Mouse (Mus musculus): ENCODE measurements around the gene Esr1. TPM values are rescaled to one million over a fixed set of nuclear protein-coding genes. Genes with fewer than 3 reads are reported as not detected.
"Not testable (repeated sequence)": the region's sequence is repeated elsewhere in the genome, so short reads cannot be mapped to it uniquely, and the experiment has no call there.

Esr1 gene
- total RNA-seq, 2 experiments from 2014 or later = 30.6 to 46.5 TPM

DNA sequence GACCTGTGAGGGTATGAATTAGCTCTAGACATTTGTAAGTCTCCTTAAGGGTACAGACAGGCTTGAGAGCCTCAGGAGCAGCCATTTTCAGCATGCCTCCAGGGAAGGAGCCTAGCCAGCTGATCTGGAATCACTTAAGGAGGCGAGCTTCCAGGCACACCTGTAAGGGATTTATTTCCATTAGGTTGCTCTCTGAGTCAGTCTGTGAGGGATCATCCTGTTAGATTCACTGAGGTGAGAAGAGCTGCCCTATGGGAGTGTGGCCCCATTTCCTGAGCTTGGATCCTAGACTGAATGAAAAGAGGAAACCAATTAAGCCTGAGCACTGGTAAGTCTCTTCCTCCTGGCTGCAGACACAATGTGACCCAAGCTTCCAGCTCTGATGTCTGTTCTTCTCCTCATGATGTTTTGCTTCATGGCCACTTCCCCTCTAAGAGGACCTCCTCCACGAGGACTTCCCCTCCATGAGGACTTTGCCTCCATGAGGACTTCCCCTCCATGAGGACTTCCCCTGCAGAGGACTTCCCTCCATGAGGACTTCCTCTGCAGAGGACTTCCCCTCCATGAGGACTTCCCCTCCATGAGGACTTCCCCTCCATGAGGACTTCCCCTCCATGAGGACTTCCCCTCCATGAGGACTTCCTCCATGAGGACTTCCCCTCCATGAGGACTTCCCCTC lies 10.5 kb upstream of the Esr1 start:
- intact Hi-C loops (cut with DNase I) = no loop called here
- no peak overlapping the region for H3K27ac ChIP-seq
- DNase-seq = no peak
- H3K4me3 ChIP-seq = no peak overlapping the region
- no peak for TF ChIP-seq CTCF (IDR thresholded peaks at IDR 0.05)

DNA sequence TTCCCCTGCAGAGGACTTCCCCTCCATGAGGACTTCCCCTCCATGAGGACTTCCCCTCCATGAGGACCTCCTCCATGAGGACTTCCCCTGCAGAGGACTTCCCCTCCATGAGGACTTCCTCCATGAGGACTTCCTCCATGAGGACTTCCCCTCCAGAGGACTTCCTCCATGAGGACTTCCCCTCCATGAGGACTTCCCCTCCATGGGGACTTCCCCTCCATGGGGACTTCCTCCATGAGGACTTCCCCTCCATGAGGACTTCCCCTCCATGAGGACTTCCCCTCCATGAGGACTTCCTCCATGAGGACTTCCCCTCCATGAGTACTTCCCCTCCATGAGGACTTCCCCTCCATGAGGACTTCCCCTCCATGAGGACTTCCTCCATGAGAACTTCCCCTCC lies 9.8 kb upstream of the Esr1 start:
- H3K27ac ChIP-seq; DNase-seq; intact Hi-C loops (cut with DNase I); H3K4me3 ChIP-seq: not testable (repeated sequence)

DNA sequence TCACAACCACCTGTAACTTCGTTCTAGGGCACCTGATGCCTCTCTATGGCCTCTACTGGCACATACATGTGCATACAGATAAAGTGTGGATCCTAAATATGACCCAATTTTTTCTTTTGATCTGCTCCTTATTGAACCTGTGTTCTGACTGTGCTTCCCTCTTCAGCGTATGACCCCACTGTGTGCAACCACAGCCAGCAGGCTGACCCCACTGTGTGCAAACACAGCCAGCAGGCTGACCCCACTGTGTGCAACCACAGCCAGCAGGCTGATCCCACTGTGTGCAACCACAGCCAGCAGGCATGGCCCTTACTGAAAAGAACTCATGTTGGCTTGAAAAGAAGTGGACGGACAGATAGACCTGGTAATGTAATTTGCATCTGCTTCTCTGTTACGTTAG lies 8.9 kb upstream of the Esr1 start:
- Histone ChIP-seq H3K27ac (no peak overlapping the region), H3K4me3 (no peak overlapping the region)
- intact Hi-C loops (cut with DNase I) = no loop called here
- no peak for DNase-seq
- TF ChIP-seq CTCF (IDR thresholded peaks at IDR 0.05) = no peak

DNA sequence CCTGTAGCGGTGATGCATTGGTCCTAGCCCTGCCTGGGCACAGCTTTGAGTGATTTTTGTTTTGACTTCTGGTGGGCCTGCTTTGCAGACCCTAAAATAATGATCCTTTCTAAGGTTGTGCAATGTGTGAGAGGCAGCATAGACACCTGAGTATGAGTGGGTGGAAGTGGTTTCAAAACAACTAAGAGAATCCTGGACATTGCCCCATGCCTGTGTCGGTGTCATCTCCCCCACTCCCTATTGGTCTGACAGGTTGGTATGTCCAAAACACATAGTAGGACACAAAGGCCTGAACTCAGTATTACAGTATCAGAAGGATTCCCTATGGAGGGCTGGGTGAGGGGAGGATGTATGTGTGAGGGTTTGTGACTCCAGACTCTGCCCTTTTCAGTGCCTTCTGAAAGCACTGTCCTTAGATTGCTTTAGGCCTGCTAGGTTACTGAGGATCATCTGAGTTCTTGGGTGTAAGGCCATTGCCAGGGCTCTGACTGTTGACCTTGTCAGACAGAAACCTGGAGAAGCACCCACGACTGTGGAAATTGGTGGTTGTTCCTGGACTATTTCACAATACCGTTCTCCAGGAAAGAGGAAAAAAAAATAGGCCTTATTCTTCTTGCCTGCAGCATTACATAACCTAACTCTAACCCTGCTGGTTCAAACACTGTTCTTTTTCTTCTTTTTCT lies 6.7 kb upstream of the Esr1 start:
- no peak overlapping the region for H3K27ac ChIP-seq
- intact Hi-C loops (cut with DNase I) = loop anchor here (5.0 kb wide), 1 partner anchor 558 kb away; no protein-coding TSS in a partner anchor
- no peak for TF ChIP-seq CTCF (IDR thresholded peaks at IDR 0.05)
- DNase-seq = no peak
- H3K4me3 ChIP-seq = no peak overlapping the region

DNA sequence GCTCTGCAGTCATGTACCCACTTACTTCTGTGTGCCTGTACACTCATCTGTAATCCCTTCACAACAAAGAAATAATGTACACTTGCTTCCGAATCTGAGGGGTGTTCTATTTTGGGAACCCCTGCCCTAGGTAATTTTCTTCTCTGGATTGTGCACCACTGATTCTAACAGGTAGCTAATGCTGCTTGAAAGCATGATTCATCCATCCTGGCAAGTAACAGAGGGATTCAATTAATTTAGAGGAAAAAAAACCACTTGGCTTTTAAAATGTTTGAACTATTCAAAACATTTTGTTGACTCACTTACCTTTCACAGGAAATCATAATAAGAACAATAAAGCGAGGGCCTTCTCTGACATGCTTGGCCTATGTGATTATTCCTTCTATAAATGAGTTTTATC lies 1.2 kb upstream of the Esr1 start:
- no peak for DNase-seq
- intact Hi-C loops (cut with DNase I) = loop anchor here (5.0 kb wide), 1 partner anchor 457 kb away; the partner anchor contains the start of gene Gm10097
- no peak for TF ChIP-seq CTCF (IDR thresholded peaks at IDR 0.05)
- Histone ChIP-seq H3K27ac (no peak overlapping the region), H3K4me3 (no peak overlapping the region)

DNA sequence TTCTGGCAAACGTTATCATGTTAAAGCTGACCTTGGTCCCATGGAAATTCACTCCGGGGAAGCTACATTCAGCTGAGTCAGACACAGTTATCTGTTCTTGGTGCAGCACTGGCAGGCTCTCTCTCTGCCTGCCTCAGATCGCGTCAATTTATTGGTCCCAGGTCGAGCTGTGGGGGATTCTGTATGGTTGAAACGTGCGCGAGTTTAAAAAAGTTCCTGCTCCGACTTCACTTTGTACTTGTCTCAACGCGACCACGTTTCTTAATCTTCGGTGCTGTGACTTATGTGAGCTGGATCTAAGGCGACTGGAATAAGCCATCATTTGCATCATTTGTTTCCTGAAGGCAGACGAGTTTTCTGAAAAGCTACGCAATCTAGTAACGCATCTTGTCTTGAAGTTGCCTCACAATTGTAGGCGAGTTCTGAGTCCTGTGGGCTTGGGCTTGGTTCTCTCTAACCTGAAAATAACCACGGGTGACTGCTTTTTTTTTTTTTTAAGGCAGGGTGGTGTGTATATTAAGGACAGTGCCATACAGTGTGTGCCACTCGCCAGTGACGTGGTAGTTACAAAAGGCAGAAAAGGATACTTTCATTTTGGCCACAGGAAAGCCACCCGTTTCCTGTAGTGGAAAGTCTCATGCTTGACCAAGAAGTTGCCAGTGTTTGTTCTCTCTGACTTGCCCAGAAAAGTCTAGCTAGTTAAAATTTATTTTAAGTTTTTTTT lies 1.1 kb downstream of the Esr1 start:
- intact Hi-C loops (cut with DNase I) = loop anchor here (5.0 kb wide), 1 partner anchor 455 kb away; the partner anchor contains the start of gene Gm10097
- DNase-seq = peak; percentile 47
- TF ChIP-seq CTCF (IDR thresholded peaks at IDR 0.05) = no peak
- Histone ChIP-seq H3K4me3 (peak overlapping the region; percentile 80), H3K27ac (peak overlapping the region; percentile 90)

DNA sequence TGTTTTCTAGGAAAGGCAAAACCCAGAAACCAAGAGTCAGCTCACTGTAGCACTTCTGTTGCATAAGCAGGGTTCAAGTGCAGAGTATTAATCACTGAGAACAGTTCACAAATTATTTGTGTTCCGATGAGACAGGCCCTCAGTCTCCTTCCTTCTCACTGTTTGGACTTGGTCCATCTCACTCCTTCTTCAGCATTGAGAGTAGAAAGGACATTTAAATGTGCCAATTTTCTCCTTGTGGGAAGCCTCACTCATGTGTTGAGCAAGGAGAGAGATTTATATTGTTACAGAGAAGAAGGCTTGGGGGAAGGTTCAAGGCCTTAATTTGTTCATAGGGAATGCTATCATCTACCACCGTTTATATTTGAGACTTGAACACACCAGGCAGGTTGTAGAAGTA lies 6.6 kb downstream of the Esr1 start:
- Histone ChIP-seq H3K4me3 (no peak overlapping the region), H3K27ac (peak overlapping the region; percentile 61)
- TF ChIP-seq CTCF (IDR thresholded peaks at IDR 0.05) = no peak
- no peak for DNase-seq
- intact Hi-C loops (cut with DNase I) = loop anchor here (5.0 kb wide), 1 partner anchor 94 kb away; no protein-coding TSS in a partner anchor

DNA sequence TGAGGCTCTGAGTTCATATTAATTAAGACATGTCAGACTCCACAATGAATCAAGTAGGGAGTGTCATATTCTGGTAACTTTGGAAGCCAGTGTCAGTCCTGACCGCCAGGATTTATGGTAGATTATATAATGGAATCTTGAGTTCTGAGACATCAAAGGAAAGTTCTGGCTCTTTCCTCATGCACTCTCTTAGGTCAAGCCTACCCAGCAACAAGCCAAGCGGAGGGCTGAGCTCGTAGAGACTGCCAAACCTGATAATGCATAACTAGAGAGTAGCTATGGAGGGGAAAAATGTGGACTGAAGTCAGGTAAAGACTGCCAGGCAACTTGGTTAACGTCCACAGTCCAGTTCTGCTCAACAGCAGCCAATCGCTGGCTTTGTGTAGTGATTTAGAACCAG lies 7.3 kb downstream of the Esr1 start:
- peak overlapping the region; percentile 61 for H3K27ac ChIP-seq
- DNase-seq = peak; percentile 57
- peak overlapping the region; percentile 1; the same call in 1 of the 2 replicates for H3K4me3 ChIP-seq
- no peak for TF ChIP-seq CTCF (IDR thresholded peaks at IDR 0.05)
- intact Hi-C loops (cut with DNase I) = loop anchor here (5.0 kb wide), 1 partner anchor 94 kb away; no protein-coding TSS in a partner anchor

DNA sequence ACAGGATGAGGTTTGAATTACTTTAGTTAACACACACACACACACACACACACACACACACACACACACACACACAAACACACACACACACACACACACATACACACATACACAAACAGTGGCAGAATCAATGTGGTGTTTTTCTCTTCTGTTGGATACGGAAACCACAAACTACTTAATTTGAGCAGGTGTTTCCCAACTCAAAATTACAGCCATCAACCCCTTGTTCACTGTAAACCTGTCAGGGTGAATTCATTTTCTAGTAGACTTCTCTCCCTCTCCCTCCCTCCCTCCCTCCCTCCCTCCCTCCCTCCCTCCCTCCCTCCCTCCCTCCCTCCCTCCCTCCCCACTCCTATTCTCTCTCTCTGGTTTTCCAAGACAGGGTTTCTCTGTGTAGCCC lies 8.0 kb downstream of the Esr1 start:
- H3K4me3 ChIP-seq, DNase-seq: not testable (repeated sequence)
- intact Hi-C loops (cut with DNase I) = loop anchor here (5.0 kb wide), 1 partner anchor 93 kb away; no protein-coding TSS in a partner anchor
- H3K27ac ChIP-seq = peak overlapping the region; percentile 94

DNA sequence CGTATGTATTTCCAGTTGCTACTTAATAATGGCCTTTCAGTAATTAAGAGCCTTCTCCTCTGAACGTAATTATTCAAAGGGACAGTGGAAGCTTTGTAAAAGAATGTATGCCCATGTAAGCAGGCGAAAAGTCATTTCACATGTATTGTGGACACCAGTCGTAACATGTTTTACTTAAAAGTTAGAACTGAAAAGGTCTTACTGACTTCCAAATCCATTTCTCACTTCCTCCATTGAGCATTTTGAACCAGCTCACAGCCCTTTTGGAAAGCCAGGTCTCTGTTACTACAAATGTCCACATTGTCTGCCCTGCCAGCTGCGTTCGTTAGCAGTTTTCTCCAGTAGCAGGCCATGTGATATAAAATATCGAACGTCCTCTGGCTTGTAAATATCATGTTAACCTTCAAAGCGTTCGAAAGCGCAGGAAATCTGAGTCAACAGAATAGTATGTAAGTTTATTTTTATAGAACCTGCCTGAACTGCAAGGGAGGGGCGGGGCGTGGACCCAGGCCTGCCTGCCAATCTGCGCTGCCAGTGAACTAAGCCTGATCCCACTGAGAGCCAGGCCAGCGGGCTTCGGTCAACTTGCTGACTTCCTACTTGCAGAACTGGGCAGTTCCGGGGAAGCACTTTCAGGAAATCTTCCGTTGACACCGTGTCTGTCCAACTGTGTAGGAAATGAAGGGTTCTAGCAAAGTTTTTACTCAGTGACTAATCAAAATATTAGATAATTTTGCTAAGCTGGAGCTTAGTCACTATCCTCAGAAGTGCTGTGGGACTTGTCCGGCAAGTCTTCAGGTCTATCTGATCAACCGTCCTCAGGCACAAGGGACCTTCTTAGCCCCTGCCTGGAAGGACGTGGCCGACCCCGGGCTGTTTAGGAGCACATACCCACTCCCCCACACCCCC lies 9.5 kb downstream of the Esr1 start:
- peak overlapping the region; percentile 94 for H3K27ac ChIP-seq
- H3K4me3 ChIP-seq = peak overlapping the region; percentile 69
- TF ChIP-seq CTCF (IDR thresholded peaks at IDR 0.05) = no peak
- intact Hi-C loops (cut with DNase I) = loop anchor here (5.0 kb wide), 1 partner anchor 51 kb away; no protein-coding TSS in a partner anchor
- DNase-seq = peak; percentile 95

DNA sequence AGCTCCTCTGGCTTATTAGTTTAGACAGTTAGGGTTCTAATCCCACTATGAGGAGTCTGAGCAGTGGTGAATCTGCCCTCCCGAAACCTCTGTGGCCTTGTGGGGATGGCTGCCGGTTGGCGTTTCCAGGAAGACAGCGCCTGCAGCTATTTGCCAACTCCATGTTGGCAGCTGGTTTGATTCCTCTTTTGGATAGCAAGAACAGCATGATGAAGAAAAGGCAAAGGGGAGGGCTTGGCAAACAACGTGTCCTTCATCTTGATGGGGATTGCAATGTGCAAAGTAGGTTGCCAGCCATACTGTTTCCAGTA lies 10.1 kb downstream of the Esr1 start:
- peak; percentile 70 for DNase-seq
- Histone ChIP-seq H3K4me3 (peak overlapping the region; percentile 69), H3K27ac (peak overlapping the region; percentile 94)
- intact Hi-C loops (cut with DNase I) = loop anchor here (5.0 kb wide), 1 partner anchor 51 kb away; no protein-coding TSS in a partner anchor
- no peak for TF ChIP-seq CTCF (IDR thresholded peaks at IDR 0.05)

DNA sequence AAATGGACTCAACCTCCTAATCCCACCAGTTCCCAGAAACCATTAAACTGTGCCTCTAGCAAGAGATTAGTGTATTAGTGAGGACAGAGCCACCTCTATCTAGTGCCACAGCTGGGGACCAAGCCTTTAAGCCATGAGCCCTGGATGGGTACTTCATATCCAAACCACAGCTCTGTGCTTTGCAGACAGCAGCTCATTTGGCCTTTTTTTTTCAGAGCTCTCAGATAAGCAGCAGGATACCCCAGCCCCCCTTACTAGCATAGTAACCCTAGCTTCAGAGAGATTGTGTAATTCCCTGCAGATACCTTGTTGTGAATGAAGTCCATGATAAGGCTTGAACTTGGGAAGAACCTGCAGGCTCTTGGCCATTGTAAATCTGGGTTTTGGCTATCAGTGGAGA lies 11.9 kb downstream of the Esr1 start:
- DNase-seq = no peak
- no peak for TF ChIP-seq CTCF (IDR thresholded peaks at IDR 0.05)
- intact Hi-C loops (cut with DNase I) = loop anchor here (5.0 kb wide), 1 partner anchor 49 kb away; no protein-coding TSS in a partner anchor
- Histone ChIP-seq H3K4me3 (no peak overlapping the region), H3K27ac (no peak overlapping the region)

Measured in gastrocnemius, adult 2 months (tissue).